Mouse (Mus musculus) heart, embryonic 15.5 days (tissue): ENCODE measurements around the gene Ick. TPM values are rescaled to one million over a fixed set of nuclear protein-coding genes. Genes with fewer than 3 reads are reported as not detected.

Experiments used
- polyA plus RNA-seq: library from polyadenylated mRNA; unstranded; fragments of >200 nt; fragmentation: Nextera tagmentation; extraction: Ambion mirVana; gene quantifications from 2 replicates; pipeline ENCODE4 v1.2.1, GENCODE M21; 2015

The Ick gene
- polyA plus RNA-seq, 1 experiment from 2014 or later: 13.4 TPM

Other genes starting within 250 kb of the Ick start
- 50.0 and 60.2 TPM in 2 replicates for gene Elovl5, start 191.8 kb upstream of the Ick start, polyA plus RNA-seq
- gene Gcm1, start 57.3 kb upstream of the Ick start, polyA plus RNA-seq: 0.09 TPM in 1 of 2 replicates, not detected in the other
- 42.4 and 48.6 TPM in 2 replicates for gene Fbxo9, start 127 bp upstream of the Ick start, polyA plus RNA-seq
- 67.4 and 72.1 TPM in 2 replicates for gene Gsta4, start 73.6 kb downstream of the Ick start, polyA plus RNA-seq
- gene Gsta1, start 121.5 kb downstream of the Ick start, polyA plus RNA-seq: not detected in 2 replicates
- not detected in 2 replicates for gene Gm3776, start 147.9 kb downstream of the Ick start, polyA plus RNA-seq
- not detected in 2 replicates for gene Gm10639, start 180.7 kb downstream of the Ick start, polyA plus RNA-seq
- gene Omt2a, start 205.6 kb downstream of the Ick start, polyA plus RNA-seq: not detected in 2 replicates
- gene Omt2b, start 218.4 kb downstream of the Ick start, polyA plus RNA-seq: not detected in 2 replicates
- gene Gsta2, start 246.6 kb downstream of the Ick start, polyA plus RNA-seq: 0.63 TPM in 1 of 2 replicates, not detected in the other